Mouse (Mus musculus): Measurements from ENCODE around the gene Suclg2.

Suclg2 gene

DNA sequence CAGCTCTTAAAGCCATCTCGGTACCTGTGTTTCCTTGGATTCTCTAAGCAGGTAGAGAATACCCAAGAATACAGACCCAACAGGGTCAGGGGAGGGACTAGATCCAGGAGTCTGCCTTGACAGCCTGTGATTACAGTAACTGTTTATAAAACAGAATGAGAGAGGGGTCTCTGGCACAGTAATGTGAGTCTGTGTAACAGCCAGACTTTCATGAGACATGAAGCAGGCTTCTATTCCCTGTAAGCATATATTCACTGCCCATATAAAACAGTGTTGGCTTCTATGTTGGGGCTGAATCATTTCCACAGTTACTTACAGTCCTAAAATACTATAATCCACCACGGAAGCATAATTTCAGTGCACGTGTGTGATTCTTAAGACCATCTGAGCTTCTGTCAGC, 19.3 kb downstream of the Suclg2 start:
- DNase-seq (ENCODE audit: low spot score), result no peak

DNA sequence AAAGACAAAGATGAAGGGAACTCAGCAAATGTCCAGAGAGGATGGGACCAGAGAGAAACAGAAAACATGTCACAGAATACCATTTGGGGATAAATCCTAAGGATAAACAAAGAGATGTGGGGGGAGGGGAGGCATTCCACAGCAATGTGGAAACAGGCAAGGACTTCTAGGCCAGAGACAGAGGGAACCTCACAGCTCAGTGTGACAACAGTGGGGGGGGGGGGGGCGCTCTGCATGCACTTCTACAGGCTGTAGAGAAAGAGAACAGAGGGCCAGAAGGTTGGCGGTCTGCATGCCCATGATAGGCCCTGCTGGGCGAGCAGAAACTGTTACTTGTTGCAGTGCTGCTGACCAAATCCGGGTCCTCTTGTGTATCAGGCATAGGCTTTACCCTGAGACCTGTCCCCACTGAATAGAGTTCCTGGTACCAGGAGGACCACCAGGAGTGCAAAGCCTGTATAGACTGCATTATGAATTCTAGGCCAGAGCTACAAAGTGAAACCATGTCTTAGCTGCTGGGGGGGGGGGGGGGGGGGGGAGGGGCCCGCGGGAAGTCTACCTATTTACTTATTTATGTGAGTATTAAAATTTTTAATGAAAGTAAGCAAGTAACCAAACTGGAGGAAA, 20.0 kb downstream of the Suclg2 start:
- no peak for DNase-seq (ENCODE audit: low spot score)

DNA sequence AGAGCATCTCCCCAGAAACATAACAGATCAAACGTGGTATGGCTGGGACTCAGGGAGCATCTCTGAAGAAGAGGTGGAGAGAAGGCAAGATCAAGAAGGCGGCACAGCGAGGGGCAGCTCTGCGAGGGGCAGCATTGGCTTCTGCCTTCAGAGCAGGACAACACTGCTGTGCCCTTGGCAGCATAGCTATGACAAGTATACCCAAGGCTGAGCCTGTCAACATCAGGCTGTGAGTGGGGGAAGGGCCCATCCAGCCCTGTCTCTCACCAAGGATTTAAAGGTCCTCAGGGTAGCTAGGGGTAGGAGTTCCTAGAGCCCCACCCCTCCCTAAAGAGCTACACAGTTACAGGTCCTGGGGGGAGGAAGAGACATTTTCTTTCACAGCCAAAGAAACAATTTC, 23.7 kb downstream of the Suclg2 start:
- DNase-seq (ENCODE audit: low spot score), result no peak

DNA sequence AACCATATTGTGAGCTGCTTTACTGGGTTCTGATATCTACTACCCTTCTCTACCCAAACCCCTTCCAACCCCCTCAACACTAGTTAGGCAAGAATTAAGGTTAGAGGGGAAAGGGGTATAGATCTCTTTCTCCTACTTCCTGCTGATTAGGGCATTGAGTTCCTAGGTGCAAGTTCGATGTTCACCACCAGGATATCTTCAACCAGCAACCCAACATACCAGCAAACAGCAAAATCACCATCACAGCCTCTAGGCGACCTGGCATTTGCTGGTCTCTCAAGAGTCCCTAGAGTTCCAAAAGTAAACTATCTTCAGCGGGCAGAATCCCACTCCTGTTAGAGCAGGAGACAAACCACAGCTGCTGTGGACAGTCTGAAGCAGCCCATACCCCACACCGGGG, 33.4 kb downstream of the Suclg2 start:
- no peak for DNase-seq (ENCODE audit: low spot score)

DNA sequence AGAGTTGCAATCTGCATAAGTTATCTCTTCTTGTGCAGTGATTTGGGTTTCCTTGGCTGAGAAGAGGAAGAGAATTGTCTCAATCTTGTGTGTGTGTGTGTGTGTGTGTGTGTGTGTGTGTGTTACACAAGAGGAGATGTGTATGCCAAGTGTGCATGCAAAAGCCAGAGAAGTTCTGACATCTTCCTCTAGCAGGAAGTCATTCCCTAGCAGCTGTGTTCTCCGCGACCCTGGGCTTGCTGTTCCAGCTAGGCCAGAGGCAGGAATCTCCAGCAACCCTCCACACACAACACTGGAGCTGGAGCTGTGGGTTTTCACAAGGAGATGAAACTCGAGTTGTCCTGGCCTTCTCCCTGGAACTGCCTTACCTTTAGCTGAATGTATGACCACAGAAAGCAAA, 38.9 kb downstream of the Suclg2 start:
- no peak for DNase-seq (ENCODE audit: low spot score)

DNA sequence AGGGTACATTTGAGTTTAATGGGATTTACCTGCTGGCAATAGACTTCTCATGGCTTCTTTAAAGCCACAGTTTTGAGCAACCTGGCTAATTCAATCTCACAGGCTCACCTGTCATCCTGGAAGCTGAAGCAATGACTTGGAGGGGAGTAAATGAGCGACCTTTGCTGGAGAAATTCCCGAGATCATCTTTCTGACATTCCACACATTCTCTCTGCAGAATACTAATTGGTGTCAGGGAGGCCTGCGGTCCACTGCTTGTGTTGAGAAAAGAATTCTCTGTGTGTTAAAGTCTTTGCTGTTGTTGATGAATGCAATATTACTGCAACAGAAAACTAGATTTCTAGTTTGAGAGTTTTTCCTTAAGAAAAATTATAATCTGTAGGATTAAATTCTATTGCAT, 39.3 kb downstream of the Suclg2 start:
- DNase-seq (ENCODE audit: low spot score), result no peak

DNA sequence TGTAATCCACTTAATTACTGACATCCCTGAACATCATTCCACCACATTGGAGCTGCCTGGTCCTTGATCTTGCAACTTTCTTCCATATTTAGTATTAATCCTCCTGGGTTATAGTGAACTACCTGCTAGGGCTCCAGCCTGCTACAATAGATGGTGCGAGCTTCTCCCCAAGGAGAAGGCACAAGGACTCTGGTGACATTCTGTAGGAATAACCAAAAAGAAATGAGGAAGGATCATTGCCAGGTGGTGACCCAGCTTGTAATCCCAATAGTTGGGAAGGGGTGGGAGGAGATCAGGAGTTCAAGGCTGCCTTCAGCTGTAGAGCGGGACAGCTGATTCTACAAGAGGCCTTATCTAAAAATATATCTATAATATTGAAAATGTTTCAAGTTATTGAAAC, 41.6 kb downstream of the Suclg2 start:
- DNase-seq (ENCODE audit: low spot score), result no peak

DNA sequence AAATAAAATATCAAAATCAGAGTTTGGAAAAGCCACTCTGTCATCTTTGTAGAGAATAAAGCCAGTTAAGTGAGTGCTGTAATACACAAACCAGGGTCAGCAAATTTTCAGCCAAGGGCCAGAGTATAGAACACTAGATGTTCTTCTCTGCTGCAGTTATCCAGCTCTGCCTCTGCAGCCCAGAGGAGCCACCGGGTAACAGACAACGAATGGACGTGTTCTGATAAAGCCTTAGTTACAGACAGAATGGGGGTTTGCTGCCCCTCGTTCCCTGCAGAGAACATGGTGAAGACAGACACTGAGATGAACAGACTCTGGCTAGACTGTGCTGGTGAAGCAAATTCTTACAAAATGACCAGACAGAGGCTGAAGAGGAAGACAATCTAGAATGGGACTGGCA, 42.2 kb downstream of the Suclg2 start:
- no peak for DNase-seq (ENCODE audit: low spot score)

DNA sequence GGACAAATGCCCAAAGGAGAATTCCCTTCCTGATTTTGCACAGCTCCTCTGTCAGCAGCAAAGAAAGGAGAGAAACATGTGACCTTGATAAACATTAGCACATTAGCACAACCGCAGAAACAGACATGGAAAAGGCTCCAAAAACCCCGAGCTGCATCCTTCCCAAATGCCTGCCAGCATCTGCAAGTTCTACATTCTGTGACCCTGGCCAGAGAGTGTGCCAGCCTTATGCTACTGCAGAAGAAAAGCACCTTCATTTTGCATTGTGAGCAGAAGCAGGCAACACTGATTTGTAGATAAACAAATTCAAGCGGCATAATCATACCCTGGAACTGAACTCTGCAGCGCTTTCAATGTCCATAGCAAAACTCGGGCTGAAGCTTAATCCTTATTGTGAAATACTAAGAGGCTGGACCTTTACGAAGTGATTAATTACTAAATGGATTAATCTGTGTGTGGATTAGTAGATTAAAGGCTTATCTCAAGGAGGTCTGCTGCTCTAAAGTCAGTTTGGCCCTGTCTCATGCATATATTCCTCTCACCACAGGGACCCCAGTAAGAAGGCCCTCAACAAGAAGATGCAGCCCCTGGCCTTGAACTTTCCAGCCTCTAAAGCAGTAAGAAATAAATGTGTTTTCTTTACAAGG, 43.4 kb downstream of the Suclg2 start:
- DNase-seq (ENCODE audit: low spot score), result no peak

DNA sequence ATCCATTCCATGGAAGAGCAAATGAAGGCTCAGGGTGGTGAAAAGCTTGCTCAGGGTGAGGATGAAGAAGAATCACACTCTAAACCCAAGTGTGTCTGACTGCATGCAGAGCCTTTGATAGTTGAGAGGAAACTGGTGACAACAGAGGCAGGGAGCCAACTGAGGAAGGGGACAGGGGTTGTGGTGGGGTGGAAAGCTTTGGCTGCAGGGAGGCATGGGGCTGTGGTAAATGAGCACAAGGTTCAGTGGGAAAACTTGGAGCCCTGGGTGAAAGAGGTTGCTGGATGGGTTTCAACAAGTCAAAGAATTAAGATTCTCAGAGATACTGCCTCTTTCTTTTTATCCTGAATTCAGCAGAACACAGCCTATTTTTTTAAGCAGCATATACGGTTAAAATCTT, 43.9 kb downstream of the Suclg2 start:
- no peak for DNase-seq (ENCODE audit: low spot score)

DNA sequence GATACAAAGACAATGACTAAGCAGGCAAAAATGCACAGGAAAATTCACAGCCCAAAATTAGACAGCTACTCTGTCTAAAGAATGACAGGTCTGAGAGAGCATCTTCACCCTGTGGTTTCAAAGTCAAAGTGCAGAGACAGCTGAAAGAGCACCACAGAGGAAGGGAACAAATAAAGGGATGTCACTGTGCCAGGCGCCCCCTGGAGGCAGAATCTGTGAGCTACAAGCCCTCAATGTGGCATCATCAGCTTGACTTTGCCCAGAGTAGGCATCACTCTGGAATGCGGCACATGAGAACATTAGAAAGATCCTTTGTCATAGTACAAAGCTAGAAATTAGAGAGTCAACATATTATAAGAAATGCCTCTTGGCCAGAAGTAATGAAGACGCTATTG, 49.3 kb downstream of the Suclg2 start:
- DNase-seq (ENCODE audit: low spot score), result no peak

DNA sequence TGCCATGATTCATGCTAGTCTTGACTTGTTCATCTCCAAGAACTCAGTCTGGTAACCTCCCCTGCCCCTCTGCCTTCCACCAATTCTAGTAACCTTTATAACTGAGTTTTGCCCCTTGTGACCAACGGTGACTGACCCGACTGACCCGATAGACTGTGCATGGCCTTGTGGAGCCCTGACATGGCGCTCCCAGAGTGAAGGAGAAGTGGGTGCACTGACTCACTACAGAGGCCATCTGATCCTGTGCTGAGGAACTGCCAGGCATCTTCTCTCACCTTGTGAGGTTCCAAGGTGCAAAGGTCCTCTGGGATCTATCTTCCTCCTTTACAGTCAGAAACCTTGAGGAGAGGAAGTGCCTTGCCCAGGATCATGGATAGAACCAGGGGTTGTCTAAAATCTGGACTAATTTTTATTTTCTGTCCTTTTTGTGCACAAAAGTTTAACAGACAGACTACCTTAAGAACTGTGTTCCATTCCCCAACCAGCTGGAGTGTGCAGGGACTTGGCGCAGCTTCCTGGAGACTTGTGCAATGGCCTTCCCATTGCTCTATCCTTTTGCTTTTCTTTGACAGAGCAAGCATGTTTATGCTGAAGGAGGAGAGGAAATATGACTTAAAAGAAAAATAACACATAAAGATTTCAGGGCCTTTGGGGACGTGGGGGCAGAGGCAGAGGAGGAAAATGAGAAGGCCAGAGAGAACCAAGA, 49.8 kb downstream of the Suclg2 start:
- no peak for DNase-seq (ENCODE audit: low spot score)

DNA sequence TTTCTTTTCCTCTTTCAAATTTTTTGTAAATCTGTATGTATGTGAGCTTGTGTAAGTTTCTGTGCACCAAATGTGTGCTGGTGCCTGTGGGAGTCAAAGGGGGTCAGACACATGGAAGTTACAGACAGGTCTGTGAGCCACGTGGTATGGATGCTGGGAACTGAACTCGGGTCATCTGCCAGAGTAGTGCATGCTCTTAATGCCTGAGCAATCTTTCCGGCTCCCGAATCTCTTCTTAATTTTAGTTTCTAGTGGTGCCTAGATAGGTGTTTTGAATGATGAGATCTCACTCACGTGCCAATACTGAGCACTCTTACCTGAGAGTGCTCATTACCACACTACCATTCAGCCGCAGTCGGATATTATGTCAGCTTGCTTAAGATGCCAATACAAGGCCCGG, 60.9 kb downstream of the Suclg2 start:
- no peak for DNase-seq (ENCODE audit: low spot score)

DNA sequence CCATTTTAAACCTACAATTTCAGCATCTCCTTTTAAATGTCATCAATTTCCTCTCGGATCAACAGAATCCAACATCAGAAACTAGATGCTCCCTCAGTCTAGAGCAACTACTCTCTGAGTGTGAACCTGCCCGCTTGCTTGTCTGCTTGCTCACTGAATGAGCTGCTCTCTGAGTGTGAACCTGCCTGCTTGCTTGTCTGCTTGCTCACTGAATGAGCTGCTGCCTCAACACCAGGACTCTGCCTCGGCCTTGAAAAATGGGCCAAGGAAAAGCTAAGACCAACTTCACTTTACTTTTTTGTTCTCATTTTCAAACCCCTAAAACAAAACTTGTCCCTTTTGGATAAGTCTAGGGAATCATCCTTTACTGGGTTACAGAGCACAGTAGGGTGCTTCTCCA, 64.9 kb downstream of the Suclg2 start:
- no peak for DNase-seq (ENCODE audit: low spot score)

DNA sequence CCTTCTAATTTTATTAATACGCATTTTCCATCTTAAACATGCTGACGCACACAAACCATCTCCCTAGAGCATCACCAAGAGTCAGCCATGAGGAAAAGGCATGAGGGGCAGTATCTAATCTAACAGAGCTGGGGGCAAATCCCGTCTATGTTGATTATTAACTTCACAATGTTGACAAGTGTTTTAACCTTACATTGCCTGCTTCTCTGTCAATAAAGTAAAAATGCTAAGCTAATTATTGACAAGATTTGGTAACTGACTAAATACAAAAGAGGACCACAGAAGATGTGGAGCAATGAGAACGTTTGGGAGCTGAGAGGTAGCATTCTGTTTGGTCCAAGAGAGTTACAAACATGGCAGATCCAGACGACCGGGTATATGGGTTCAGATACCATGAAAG, 65.8 kb downstream of the Suclg2 start:
- DNase-seq (ENCODE audit: low spot score), result no peak

DNA sequence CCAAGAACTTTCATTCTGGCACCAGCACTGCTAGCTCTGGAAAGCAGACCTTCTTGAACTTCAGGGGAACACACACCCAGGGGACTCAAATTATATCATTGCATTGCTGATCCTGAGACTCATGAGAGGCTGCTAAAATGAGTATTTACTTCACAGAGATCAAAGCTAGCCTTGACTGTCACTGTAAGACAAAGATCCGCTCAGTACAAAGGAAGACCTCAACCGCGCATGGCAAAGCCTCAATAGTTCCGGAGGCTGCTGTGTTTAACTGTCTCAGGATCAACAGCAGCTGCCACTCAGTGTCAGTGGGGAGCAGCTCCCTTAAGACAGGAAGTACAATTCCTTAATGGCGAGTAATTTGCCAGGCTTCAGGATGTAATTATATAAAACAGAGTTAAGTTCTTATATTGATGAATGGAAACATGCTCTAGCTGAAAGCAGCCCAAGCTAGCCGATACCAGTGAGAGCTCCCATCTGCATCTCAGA, 67.2 kb downstream of the Suclg2 start:
- peak; percentile 58 for DNase-seq (ENCODE audit: low spot score)

DNA sequence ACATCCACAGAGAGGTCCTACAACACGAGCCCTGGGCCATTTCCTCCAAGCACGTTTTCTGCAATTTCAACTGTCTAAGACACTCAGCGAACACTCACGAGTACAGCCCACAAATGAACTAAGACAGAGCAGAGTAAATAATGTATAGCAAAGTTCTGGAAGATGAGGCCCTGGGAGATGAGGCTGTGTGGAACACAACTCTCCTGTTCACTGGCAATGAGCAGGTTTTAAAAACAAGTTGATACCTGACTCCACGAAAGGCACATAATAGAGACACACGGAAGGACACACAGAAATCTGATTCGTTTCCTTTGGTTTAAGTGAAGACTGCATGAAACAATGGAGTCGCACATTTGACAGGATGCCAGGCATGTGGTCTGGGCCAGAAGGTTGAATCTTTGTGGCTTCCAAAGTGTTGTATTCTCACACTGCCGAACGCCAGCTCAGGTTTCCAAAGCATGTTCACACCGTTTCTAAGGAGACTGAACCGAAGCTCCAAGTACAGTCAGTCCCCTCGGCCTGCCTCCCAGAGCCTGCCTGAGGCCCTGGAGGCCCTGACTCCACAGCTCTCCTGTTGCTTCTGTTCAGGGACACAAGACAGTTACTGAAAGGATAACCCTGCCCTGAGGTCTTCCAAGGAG, 68.4 kb downstream of the Suclg2 start:
- DNase-seq (ENCODE audit: low spot score), result peak; percentile 40

DNA sequence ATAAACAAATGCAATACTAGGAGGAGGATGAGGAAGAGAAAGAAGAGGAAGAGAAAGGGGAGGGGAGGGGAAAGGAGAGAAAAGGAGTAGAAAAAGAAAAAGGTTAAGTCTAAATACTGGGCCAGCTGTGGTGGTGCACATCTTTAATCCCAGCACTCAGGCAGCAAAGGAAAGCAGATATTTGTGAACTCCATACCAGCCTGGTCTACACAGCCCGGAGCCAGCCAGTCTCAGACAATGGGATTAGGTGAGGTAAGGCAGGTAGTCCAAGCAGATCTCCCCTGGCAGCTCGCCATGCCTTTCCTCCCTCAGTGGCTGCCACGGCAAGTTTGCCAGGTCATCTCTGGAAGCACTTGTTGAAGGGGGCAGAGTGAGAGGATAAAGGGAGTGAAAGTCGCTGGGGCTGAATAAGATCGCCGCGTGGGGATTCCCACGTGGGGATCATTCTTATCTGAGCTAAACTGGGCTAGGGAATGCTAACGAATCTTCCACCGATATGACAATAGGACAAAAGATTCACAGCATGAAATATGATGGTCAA, 69.4 kb downstream of the Suclg2 start:
- DNase-seq (ENCODE audit: low spot score), result no peak

DNA sequence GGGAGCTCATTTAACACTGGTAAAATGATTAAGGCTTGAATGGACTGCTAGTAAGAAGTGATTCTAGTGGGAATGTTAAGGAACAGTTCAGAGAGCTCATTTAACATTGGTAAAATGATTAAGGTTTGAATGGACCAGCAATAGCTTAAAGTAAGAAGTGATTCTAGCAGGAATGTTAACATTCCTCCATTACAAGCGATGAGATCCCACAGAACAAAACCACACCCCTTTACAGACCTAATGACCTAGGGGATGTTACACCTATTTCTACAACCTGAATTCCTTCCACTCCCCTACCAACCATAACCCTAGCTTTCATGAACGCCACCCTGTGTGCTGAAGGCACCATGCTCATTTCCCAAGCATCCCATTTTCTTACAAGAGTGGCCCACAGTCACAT, 81.2 kb downstream of the Suclg2 start:
- DNase-seq (ENCODE audit: low spot score), result no peak

DNA sequence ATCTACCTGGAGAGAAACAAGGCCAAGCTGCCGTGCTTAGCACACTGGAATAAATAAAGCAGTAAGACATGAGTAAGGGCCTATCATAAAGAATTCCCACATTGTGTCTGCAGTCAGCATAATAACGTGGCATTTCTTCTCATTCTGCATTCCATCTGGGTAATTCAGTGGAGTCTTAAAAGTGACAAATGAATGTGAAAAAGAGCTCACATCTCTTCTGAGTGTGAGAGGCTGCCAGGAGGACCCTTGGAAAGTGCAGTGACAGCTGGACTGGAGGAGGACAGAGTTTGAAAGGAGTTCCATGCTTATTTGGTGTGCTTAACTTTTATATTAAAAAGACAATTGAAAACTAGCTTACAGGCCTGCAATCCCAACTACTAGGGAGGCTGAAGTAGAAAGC, 83.2 kb downstream of the Suclg2 start:
- no peak for DNase-seq (ENCODE audit: low spot score)

DNA sequence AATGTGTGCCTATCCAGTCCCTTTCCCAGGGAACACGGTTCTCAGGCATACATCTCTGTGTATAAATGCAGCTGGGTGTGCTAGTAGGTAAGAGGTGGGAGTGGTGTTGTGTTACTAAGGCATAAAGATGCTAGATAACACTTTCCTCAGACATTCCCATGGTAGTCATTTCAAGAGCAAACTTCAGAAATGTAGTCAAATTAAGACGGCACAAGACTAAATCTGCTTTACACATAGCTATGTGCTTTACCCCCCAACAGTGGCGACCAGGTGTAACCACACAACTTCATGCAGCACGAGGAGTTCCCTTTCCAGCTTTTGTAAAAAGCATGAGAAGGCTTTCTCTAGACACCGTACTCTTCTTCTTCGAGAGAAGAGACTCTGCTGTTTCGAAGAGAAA, 89.5 kb downstream of the Suclg2 start:
- DNase-seq (ENCODE audit: low spot score), result no peak

DNA sequence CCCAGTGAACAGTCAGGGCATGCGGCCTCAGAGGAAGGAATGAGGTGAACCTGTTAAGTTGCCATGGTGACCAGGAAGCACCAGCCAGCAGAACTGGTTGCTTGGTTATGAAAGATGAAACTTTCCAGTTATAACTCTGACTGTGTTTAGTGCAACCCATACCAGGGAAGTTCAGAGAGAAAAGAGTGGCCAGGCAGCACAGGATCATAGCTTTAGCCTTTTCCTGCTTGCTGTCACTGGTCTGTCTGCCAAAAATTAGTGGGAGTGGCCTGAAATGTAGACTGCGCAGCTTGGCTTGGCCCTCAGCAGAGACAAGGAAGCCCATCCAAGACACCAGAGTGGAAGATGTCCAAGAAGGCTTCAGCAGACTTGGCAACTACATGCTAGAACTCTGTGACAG, 96.8 kb downstream of the Suclg2 start:
- no peak for DNase-seq (ENCODE audit: low spot score)

DNA sequence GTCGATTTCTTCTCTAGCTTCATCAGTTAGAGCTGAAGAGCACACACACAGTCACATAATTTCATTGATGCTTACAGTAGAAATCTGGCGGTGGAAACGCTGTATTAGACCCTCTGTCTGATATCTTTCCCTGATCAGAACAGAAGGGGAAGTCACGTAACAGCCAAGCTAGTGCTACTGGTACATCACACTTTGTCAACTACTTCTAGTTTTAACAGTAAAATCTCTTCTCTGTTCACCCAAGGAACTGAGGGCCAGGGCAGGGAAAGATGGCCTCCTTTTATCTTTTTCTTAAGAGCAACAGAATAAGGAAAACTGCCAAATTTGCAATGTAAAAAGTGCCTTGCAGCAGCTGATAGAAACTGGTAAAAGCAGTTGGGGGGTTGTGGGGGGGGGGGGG, 97.8 kb downstream of the Suclg2 start:
- no peak for DNase-seq (ENCODE audit: low spot score)
